Comparison of ENCODE assay signal across 22 mouse cellular contexts in the genomic region with DNA sequence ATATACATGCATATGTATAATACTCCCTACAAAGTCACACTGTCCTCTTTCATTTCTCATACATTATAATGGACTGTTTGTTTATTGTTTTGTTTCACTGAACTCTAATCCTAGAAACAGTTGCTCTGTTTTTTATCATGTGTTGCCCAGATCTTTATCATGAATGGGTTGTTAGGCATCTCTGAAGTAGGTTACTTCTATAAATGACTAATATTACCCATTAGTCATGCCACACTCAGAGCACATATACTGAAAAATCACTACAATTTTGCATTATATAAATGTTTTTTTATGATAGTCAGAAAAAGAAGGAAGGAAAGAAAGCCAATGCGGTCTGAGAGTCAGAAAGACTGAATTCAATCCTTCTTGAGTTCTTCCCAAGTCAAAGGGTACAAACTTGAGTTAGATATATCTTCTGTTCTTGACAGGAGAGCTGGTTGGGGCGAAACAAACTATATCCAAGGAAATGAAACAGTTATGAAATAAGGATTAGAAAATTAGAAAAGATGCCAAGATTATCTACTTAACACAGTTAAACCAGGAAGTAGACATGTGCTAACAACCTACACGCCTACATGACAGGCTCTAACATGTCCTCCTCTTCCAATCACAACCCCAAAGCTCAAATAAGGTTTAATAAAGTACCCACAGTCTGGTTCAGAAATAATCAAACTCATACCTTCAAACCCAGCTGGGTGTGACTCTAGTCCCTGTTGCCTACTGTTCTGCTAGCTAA.
A peak's percentile ranks its signal among the peaks of the same experiment; 100 is the strongest.
DNase-seq lines count a peak whose midpoint lies in the region; ATAC-seq and TF ChIP-seq lines count a peak whose summit lies in the region.
"Had no signal": no experiment of that assay in that cellular context is flagged by ENCODE, and none has a peak within 500 bp of the region (broad histone marks: within the 10 kb centered on the region; RNA-seq: fewer than 3 reads in every experiment).

No protein-coding gene starts in this region.

- no peaks in the 10 kb centered on the region for H3K9me3 ChIP-seq in MEL (replicated peaks; ENCODE audit: insufficient read depth, low read length)
- no peaks in the 10 kb centered on the region for H3K9me3 ChIP-seq in forebrain, embryonic 12.5 days
- H3K9me3 ChIP-seq: embryonic facial prominence, embryonic 13.5 days; heart, embryonic 10.5 days; hindbrain, embryonic 12.5 days; intestine, embryonic 15.5 days had no signal

- H3K9ac ChIP-seq in MEL (ENCODE audit: control insufficient read depth, low read depth, low read length, poor library complexity, severe bottlenecking) = no peak overlapping the region
- no peak overlapping the region for H3K9ac ChIP-seq in forebrain, embryonic 12.5 days
- H3K9ac ChIP-seq: embryonic facial prominence, embryonic 13.5 days; hindbrain, embryonic 12.5 days; intestine, embryonic 15.5 days had no signal

- TF ChIP-seq CTCF in MEL (IDR thresholded peaks at IDR 0.05 in 2 of 3, conservative IDR thresholded peaks at IDR 0.05 in 1 of 3; ENCODE audit: control insufficient read depth in 1 of 3, insufficient read depth in 1 of 3, low read depth in 2 of 3, low read length in 3 of 3, poor library complexity in 1 of 3, severe bottlenecking in 1 of 3) = no peak

- no peak for TF ChIP-seq RAD21 in MEL (IDR thresholded peaks at IDR 0.05; ENCODE audit: low read depth, low read length)

- H3K4me1 ChIP-seq in MEL (ENCODE audit: control insufficient read depth in 1 of 2, insufficient read depth in 2 of 2, low read length in 2 of 2) = peaks cover 6 to 13% of the 10 kb centered on the region in 2 experiments
- no peaks in the 10 kb centered on the region for H3K4me1 ChIP-seq in forebrain, embryonic 12.5 days
- H3K4me1 ChIP-seq: embryonic facial prominence, embryonic 13.5 days; heart, embryonic 10.5 days; hindbrain, embryonic 12.5 days; intestine, embryonic 15.5 days had no signal

- DNase-seq in 416B (ENCODE audit: low read depth) (peak; percentile 67), MEL (ENCODE audit: low read depth, low spot score) (no peak)
- DNase-seq in induced T-regulatory cell, adult 2 months (ENCODE audit: low read depth) = peak; percentile 54
- no peak for DNase-seq in kidney, adult 11 months
- no peak for DNase-seq in cerebellum, postnatal 4 days (ENCODE audit: low spot score in 2 of 2)
- DNase-seq: adrenal gland, adult 8-10 months; adrenal gland, postnatal 36 days; cerebellum, adult 8-10 months; cerebellum, postnatal 25 days; gastrocnemius, adult 2 months; gastrocnemius, postnatal 25 days; heart, adult 18-20 months; heart, postnatal 10 days; heart, postnatal 4 days had no signal

- no peak for TF ChIP-seq POLR2A in MEL (IDR thresholded peaks at IDR 0.05; ENCODE audit: control insufficient read depth in 1 of 2, insufficient read depth in 1 of 2, low read depth in 1 of 2, low read length in 2 of 2, poor library complexity in 1 of 2)

- 0 out of 2 replicates have a peak, but pooled peaks have one; percentile 43 for ATAC-seq in monocyte, adult 5-6 weeks (replicated peaks; ENCODE audit: insufficient number of reproducible peaks, low FRiP score, low TSS enrichment, poor library complexity, severe bottlenecking)
- no peak for ATAC-seq in forebrain, embryonic 12.5 days (ENCODE audit: low FRiP score)
- ATAC-seq: forebrain, embryonic 14.5 days; hindbrain, embryonic 16.5 days; intestine, embryonic 15.5 days had no signal

- H3K27ac ChIP-seq in MEL (ENCODE audit: control insufficient read depth, low read depth, low read length) = no peak overlapping the region
- H3K27ac ChIP-seq in forebrain, embryonic 12.5 days = no peak overlapping the region
- H3K27ac ChIP-seq: embryonic facial prominence, embryonic 13.5 days; gastrocnemius, adult 2 months; heart, embryonic 10.5 days; hindbrain, embryonic 12.5 days; intestine, embryonic 15.5 days had no signal

- WGBS in forebrain, embryonic 12.5 days = 88% methylated on average over 3 of the region's 3 CpGs

- TF ChIP-seq EP300 in MEL (IDR thresholded peaks at IDR 0.05; ENCODE audit: low read depth in 1 of 2, low read length in 2 of 2) = no peak

- no peaks in the 10 kb centered on the region for H3K27me3 ChIP-seq in MEL (ENCODE audit: control insufficient read depth in 1 of 2, insufficient read depth in 2 of 2, low read length in 2 of 2)
- no peaks in the 10 kb centered on the region for H3K27me3 ChIP-seq in forebrain, embryonic 12.5 days
- H3K27me3 ChIP-seq: embryonic facial prominence, embryonic 13.5 days; hindbrain, embryonic 12.5 days; intestine, embryonic 15.5 days had no signal

- peaks cover 20 to 45% of the 10 kb centered on the region in 2 experiments for H3K36me3 ChIP-seq in MEL (ENCODE audit: control insufficient read depth in 1 of 2, insufficient read depth in 2 of 2, low read length in 2 of 2)
- H3K36me3 ChIP-seq in forebrain, embryonic 12.5 days (replicated peaks) = no peaks in the 10 kb centered on the region
- H3K36me3 ChIP-seq: embryonic facial prominence, embryonic 13.5 days; heart, embryonic 10.5 days; hindbrain, embryonic 12.5 days; intestine, embryonic 15.5 days had no signal

- no peak overlapping the region for H3K4me3 ChIP-seq in MEL (ENCODE audit: control insufficient read depth in 1 of 2, insufficient read depth in 1 of 2, low read depth in 2 of 2, low read length in 2 of 2)
- no peak overlapping the region for H3K4me3 ChIP-seq in forebrain, embryonic 12.5 days (replicated peaks)
- H3K4me3 ChIP-seq: embryonic facial prominence, embryonic 13.5 days; gastrocnemius, adult 2 months; heart, embryonic 10.5 days; hindbrain, embryonic 12.5 days; intestine, embryonic 15.5 days had no signal

- no peak overlapping the region for H3K4me2 ChIP-seq in forebrain, embryonic 12.5 days
- H3K4me2 ChIP-seq: embryonic facial prominence, embryonic 13.5 days; hindbrain, embryonic 12.5 days; intestine, embryonic 15.5 days had no signal

- H3K79me2 ChIP-seq in MEL (ENCODE audit: control insufficient read depth, insufficient read depth, low read length, poor library complexity) = peaks cover 38% of the 10 kb centered on the region

TF ChIP-seq in MEL, 35 proteins besides CTCF, POLR2A, EP300 and RAD21:
- TF ChIP-seq NRF1 (IDR thresholded peaks at IDR 0.05; ENCODE audit: insufficient read depth, low read depth, low read length, poor library complexity, severe bottlenecking) (no peak), TAL1 (IDR thresholded peaks at IDR 0.05; ENCODE audit: low read length) (no peak), MAZ (IDR thresholded peaks at IDR 0.05; ENCODE audit: low read depth, low read length) (no peak), E2F4 (IDR thresholded peaks at IDR 0.05; ENCODE audit: borderline replicate concordance, low read depth, low read length) (no peak), ELF1 (IDR thresholded peaks at IDR 0.05; ENCODE audit: low read depth, low read length) (peak; percentile 54; the same call in 1 of the 2 replicates), TCF12 (IDR thresholded peaks at IDR 0.05; ENCODE audit: low read depth, low read length) (no peak), MYC (IDR thresholded peaks at IDR 0.05; ENCODE audit: low read depth, low read length) (no peak), MXI1 (IDR thresholded peaks at IDR 0.05; ENCODE audit: low read depth, low read length) (peak; percentile 45; the same call in 1 of the 2 replicates), UBTF (IDR thresholded peaks at IDR 0.05; ENCODE audit: borderline replicate concordance, insufficient read depth, low read depth, low read length) (no peak), GATA1 (IDR thresholded peaks at IDR 0.05; ENCODE audit: low read depth, low read length) (no peak)

Comparison
In these comparisons a context has a peak if more than half of its experiments do, and no peak if none do; other contexts are left out.
1. DNase-seq: peak in 416B (single experiment) and induced T-regulatory cell, adult 2 months (single experiment); none in MEL (single experiment), kidney, adult 11 months (single experiment) and cerebellum, postnatal 4 days (0 of 2).